Mouse (Mus musculus): Measurements from ENCODE around the gene Mvb12a.

DNA sequence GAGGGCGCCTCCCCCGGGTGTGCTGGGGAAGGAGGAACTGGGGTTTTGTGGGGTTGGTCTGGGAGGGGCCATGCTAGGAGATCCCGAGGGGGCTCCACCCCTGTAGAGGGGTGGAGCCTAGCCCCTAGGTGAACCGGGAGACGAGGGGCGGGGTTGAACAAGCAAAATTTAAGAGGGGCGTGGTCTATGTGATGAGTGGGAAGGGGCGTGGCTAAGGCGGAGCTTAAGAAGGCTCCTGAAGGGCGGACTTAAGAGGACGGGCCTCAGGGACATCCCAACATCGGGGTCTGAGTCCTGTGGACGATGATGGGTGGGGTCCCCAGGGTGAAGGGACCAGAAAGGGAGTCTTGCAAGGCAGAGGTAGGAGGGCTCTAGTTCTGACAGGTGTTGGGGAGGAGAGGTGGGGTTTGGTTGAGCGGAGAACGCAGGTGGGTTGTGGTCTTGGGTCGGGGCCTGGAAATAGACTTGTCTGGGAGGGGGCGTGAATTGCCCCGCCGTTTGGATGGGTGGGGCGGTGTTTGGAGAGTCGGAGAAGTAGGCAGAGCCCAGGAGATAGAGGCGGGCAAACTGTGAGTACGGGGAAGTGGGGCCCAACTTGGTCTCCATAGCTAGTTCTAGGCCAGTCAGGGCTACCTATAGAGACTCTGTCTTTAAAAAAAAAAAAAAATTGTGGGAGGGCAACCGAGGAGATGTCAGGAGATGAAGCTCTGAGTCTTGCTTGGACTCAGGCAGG, 16.4 kb downstream of the Mvb12a start:
- TF ChIP-seq CTCF (IDR thresholded peaks at IDR 0.05; ENCODE audit: extremely low read depth, insufficient read length, insufficient replicate concordance, low read depth, low read length) (no peak), POLR2A (IDR thresholded peaks at IDR 0.05; ENCODE audit: low read depth, low read length) (no peak; the same call in 1 of the 2 replicates)
